Mouse (Mus musculus): ENCODE measurements around the gene Echdc3. TPM values are rescaled to one million over a fixed set of nuclear protein-coding genes. Genes with fewer than 3 reads are reported as not detected.

The Echdc3 gene
- polyA plus RNA-seq, 1 experiment = 1.9 TPM

- H3K9me3 ChIP-seq = peaks cover 9% of the 10 kb centered on the region
- H3K36me3 ChIP-seq (replicated peaks; ENCODE audit: low read length) = peaks cover 5% of the 10 kb centered on the region
- TF ChIP-seq FLI1 (IDR thresholded peaks at IDR 0.05; ENCODE audit: low read length) = no peak
- TF ChIP-seq GATA1 (IDR thresholded peaks at IDR 0.05; ENCODE audit: borderline replicate concordance, low read length) = no peak
- peaks cover 46% of the 10 kb centered on the region for H3K4me1 ChIP-seq
- peak overlapping the region; percentile 76 for H3K4me3 ChIP-seq (replicated peaks)
- H3K27me3 ChIP-seq (replicated peaks) = peaks cover 12% of the 10 kb centered on the region
These were observed 16.9 kb upstream of the Echdc3 start for GRCm38 (mm10) chr2:6229597-6230290.

GRCm38 (mm10) chr2:6227059-6227445 is 14.2 kb upstream of the Echdc3 start:
- H3K27me3 ChIP-seq (replicated peaks) = peaks cover 3% of the 10 kb centered on the region
- peaks cover 9% of the 10 kb centered on the region for H3K36me3 ChIP-seq (replicated peaks; ENCODE audit: low read length)
- peaks cover 45% of the 10 kb centered on the region for H3K4me1 ChIP-seq
- H3K9me3 ChIP-seq = peaks cover 16% of the 10 kb centered on the region
- no peak for TF ChIP-seq FLI1 (IDR thresholded peaks at IDR 0.05; ENCODE audit: low read length)
- TF ChIP-seq GATA1 (IDR thresholded peaks at IDR 0.05; ENCODE audit: borderline replicate concordance, low read length) = no peak
- H3K4me3 ChIP-seq (replicated peaks) = no peak overlapping the region

- TF ChIP-seq FLI1 (IDR thresholded peaks at IDR 0.05; ENCODE audit: low read length) (no peak), GATA1 (IDR thresholded peaks at IDR 0.05; ENCODE audit: borderline replicate concordance, low read length) (no peak)
- peaks cover 45% of the 10 kb centered on the region for H3K4me1 ChIP-seq
- peaks cover 6% of the 10 kb centered on the region for H3K27me3 ChIP-seq (replicated peaks)
- H3K4me3 ChIP-seq (replicated peaks) = no peak overlapping the region
- peaks cover 9% of the 10 kb centered on the region for H3K36me3 ChIP-seq (replicated peaks; ENCODE audit: low read length)
- peaks cover 16% of the 10 kb centered on the region for H3K9me3 ChIP-seq
These were observed 13.7 kb upstream of the Echdc3 start for GRCm38 (mm10) chr2:6226361-6227058.

GRCm38 (mm10) chr2:6220141-6220805 is 7.4 kb upstream of the Echdc3 start:
- Histone ChIP-seq H3K36me3 (replicated peaks; ENCODE audit: low read length) (peaks cover 9% of the 10 kb centered on the region), H3K4me3 (replicated peaks) (peak overlapping the region; percentile 62), H3K27me3 (replicated peaks) (peaks cover 15% of the 10 kb centered on the region), H3K4me1 (peaks cover 27% of the 10 kb centered on the region), H3K9me3 (peaks cover 12% of the 10 kb centered on the region)
- TF ChIP-seq FLI1 (IDR thresholded peaks at IDR 0.05; ENCODE audit: low read length) (no peak), GATA1 (IDR thresholded peaks at IDR 0.05; ENCODE audit: borderline replicate concordance, low read length) (no peak; the same call in 2 of the 3 replicates)

GRCm38 (mm10) chr2:6212327-6212723 is 508 bp downstream of the Echdc3 start:
- Histone ChIP-seq H3K4me1 (peaks cover 51% of the 10 kb centered on the region), H3K36me3 (replicated peaks; ENCODE audit: low read length) (no peaks in the 10 kb centered on the region), H3K9me3 (no peaks in the 10 kb centered on the region), H3K27me3 (replicated peaks) (peaks cover 2% of the 10 kb centered on the region), H3K4me3 (replicated peaks) (peak overlapping the region; percentile 88)
- no peak for TF ChIP-seq FLI1 (IDR thresholded peaks at IDR 0.05; ENCODE audit: low read length)
- TF ChIP-seq GATA1 (IDR thresholded peaks at IDR 0.05; ENCODE audit: borderline replicate concordance, low read length) = no peak

- no peaks in the 10 kb centered on the region for H3K9me3 ChIP-seq
- H3K27me3 ChIP-seq (replicated peaks) = no peaks in the 10 kb centered on the region
- peaks cover 44% of the 10 kb centered on the region for H3K4me1 ChIP-seq
- TF ChIP-seq GATA1 (IDR thresholded peaks at IDR 0.05; ENCODE audit: borderline replicate concordance, low read length) = no peak
- TF ChIP-seq FLI1 (IDR thresholded peaks at IDR 0.05; ENCODE audit: low read length) = no peak
- no peaks in the 10 kb centered on the region for H3K36me3 ChIP-seq (replicated peaks; ENCODE audit: low read length)
- no peak overlapping the region for H3K4me3 ChIP-seq (replicated peaks)
These were observed 2.0 kb downstream of the Echdc3 start for GRCm38 (mm10) chr2:6210840-6211239.

GRCm38 (mm10) chr2:6209746-6210145 is 3.1 kb downstream of the Echdc3 start:
- Histone ChIP-seq H3K4me3 (replicated peaks) (no peak overlapping the region), H3K27me3 (replicated peaks) (no peaks in the 10 kb centered on the region)

GRCm38 (mm10) chr2:6209116-6209515 is 3.7 kb downstream of the Echdc3 start:
- Histone ChIP-seq H3K4me1 (peaks cover 44% of the 10 kb centered on the region), H3K9me3 (no peaks in the 10 kb centered on the region), H3K4me3 (replicated peaks) (no peak overlapping the region), H3K27me3 (replicated peaks) (no peaks in the 10 kb centered on the region), H3K36me3 (replicated peaks; ENCODE audit: low read length) (no peaks in the 10 kb centered on the region)
- TF ChIP-seq FLI1 (IDR thresholded peaks at IDR 0.05; ENCODE audit: low read length) = no peak
- TF ChIP-seq GATA1 (IDR thresholded peaks at IDR 0.05; ENCODE audit: borderline replicate concordance, low read length) = no peak

More at GRCm38 (mm10) chr2:6209746-6210145, 3.1 kb downstream of the Echdc3 start:
- H3K9me3 ChIP-seq = no peaks in the 10 kb centered on the region
- peaks cover 44% of the 10 kb centered on the region for H3K4me1 ChIP-seq
- TF ChIP-seq GATA1 (IDR thresholded peaks at IDR 0.05; ENCODE audit: borderline replicate concordance, low read length) (no peak), FLI1 (IDR thresholded peaks at IDR 0.05; ENCODE audit: low read length) (no peak)
- no peaks in the 10 kb centered on the region for H3K36me3 ChIP-seq (replicated peaks; ENCODE audit: low read length)

GRCm38 (mm10) chr2:6207736-6208135 is 5.1 kb downstream of the Echdc3 start:
- Histone ChIP-seq H3K4me1 (peaks cover 31% of the 10 kb centered on the region), H3K36me3 (replicated peaks; ENCODE audit: low read length) (no peaks in the 10 kb centered on the region), H3K4me3 (replicated peaks) (no peak overlapping the region), H3K9me3 (no peaks in the 10 kb centered on the region), H3K27me3 (replicated peaks) (peaks cover 5% of the 10 kb centered on the region)
- TF ChIP-seq FLI1 (IDR thresholded peaks at IDR 0.05; ENCODE audit: low read length) = no peak
- TF ChIP-seq GATA1 (IDR thresholded peaks at IDR 0.05; ENCODE audit: borderline replicate concordance, low read length) = no peak
